Mouse (Mus musculus) embryonic fibroblast, embryonic 13.5 days (primary cell): Measurements from ENCODE around the gene Pelp1.

Source experiments
- CTCF ChIP-seq: IDR thresholded peaks from 2 replicates; pipeline ENCODE4 v1.5.1; 2011; ENCODE audit warnings: mild to moderate bottlenecking, control low read depth, low read length, moderate library complexity, borderline replicate concordance; ENCODE audit not compliant: insufficient read depth
- POLR2A ChIP-seq: IDR thresholded peaks from 2 replicates; pipeline ENCODE4 v1.6.1; 2011; ENCODE audit warnings: low read depth, mild to moderate bottlenecking, control low read depth, low read length, moderate library complexity

DNA sequence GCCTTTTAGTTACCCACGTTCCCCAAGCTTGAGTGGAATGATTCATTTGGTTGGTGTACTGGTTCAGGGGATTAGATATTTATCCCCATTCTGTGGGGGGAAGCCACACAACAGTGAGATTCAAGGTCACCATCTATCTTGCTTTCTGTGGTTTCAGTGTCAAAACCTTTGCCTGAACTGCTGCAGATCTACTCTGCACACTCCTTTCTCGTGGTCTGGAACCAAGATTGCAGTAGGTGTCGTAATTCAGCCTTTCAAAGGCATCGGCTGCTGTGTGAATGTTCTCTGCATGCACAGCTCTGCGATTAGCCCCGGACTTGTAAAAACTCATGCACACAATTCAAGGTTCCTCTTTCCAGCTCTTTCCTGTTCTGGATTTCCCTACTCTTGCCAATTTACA lies 33.8 kb downstream of the Pelp1 start:
- TF ChIP-seq CTCF (no peak), POLR2A (no peak)
